Mouse (Mus musculus) ovary, postnatal 14 days (tissue): Measurements from ENCODE around the gene Nkg7.
"Not testable (repeated sequence)": the region's sequence is repeated elsewhere in the genome, so short reads cannot be mapped to it uniquely, and the experiment has no call there.

Experiments
- DNase-seq: peaks from one replicate; pipeline ENCODE4 v3.0.0; 2022; ENCODE audit warnings: low spot score

The Nkg7 gene

DNA sequence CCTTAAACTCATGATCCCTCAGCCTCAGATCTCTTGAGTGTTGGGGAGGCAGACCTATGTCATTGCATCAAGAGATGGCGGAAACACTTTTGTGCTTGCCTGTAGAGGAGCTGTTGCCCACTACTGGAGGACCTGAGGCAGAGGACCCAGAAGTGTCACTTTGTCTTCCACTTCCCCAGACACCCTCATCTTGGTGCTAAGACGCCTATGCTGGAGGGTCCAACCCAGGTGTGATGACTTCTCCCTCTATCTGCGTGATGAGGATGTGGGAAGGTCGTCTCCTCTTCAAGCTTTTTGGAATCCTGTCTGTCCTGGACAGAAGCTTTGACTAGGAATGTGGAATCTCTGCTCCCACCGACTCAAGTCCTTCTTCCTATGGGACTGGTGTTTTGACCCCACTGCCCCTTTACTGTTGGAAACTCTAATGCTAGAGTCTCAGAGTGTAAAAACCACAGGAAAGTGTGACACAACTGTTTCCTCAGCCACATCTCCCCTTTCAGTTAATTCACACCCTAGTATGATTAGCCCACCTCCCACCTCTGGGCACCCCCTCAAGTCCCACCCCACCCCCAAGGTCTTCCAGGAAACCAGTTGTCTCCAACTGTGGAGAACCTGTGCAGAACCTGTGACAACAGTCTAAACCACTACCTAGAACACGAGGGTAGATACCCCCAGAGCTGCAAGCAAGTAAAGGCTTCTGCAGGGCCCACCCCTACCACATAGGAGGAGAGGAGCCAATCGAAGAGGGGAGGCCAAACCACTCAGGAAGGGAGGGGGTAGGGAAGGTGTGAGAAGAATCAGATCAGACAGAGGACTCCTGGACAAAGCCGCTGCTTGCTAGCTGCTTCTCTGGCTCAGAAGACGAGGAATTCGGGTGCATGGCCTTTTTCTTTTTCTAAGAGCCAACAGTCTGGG, at the start of gene Nkg7:
Nkg7 (plus strand) TSS at position 733 of the 915 bp plus-strand sequence.
- no peak for DNase-seq

DNA sequence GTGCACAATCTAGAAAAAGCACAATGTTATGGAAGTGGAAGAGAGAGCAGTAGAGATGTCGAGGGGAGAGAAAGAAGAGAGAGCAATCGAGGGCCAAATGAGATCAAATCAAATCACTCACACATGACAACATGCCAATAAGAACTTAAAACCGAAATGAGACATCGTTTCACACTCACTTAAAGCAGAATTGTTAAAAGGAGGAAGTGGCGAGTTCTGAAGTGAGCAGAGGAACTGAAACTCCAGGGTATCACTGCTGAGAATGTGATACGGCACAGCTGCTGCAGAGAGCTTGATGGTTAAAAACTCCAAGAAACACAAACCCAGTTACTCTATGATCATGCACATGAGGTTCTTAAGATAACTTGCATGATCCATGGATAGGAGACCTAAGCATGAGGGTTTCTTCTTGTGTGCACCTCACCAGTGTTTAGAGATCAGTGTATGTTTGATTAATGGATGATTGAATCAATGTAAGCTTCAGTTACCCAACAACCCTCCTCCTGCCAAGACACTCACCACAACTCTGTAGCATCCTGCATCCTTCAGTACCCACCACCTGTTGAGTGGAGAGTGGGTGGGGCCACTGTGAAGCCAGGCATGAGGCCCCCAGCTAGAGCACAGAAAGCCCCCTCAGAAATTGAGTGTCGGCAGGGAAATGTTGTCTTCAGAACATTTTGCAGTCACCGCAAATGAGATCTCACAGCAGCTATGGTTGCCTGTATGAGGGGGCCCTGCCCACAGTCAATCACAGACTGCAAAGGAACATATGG, 44.3 kb upstream of the Nkg7 start:
- DNase-seq, result no peak

DNA sequence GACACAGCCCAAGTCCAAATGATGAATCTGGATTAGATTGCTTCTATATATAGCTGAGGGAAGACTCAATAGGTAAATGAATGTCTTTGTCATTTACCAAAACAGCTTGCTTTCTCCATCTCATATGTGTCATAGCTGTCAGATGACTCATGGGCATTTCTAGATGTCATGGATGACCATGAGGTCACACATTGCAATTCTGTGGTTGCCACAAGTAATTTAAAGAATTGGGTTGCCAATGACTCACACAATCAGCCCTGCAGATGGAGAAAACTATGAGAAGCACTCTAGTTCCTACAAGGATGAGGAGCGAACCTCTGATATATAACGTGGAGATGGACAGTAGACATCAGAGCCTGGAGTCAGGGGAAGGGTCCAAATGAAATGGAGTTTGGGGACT, 37.4 kb upstream of the Nkg7 start:
- DNase-seq, result no peak

DNA sequence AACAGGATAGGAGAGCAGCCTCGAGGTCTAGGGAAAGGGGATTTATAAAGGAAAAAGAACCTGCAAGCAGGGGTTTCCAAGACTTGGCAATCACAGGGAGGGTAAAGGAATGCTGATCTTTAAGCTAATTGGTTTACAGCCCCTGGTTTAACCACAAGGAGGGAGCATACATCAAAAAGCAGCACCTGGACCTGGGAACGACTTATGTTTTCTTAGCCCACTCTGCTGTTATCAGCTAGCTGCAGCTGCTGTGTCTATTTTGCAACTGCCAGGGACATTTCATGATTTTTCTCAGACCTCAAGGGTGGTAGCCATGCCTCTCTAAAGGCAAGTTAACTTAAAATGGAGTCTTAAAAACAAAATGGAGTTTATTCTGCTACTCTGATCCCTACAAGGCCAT, 34.2 kb upstream of the Nkg7 start:
- no peak for DNase-seq

- no peak for DNase-seq
These were observed 29.3 kb upstream of the Nkg7 start for GRCm38 (mm10) chr7:43407573-43407972.

DNA sequence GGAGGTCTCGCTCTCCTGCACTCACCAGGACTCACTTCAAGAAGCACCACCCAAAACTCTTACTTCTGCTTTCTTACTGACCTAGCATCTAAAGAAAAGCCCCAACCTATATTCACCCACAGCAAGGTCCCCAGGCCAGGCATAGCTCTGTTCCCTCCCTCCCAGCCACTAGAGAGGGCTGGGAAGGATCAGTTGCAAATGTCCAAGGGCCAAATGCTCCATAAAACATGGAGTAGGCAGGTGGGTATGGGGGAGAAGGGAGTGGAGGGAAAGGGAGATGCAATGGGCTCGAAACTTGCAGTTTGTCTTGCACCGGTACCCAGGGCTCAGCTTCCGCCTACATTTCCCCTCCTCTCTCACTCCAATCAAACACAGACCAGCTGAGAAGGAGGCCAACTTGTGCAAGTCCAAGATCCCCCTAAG, 28.7 kb upstream of the Nkg7 start, which contains the start of gene Siglecg:
Siglecg (plus strand) TSS at position 74 of the 423 bp plus-strand sequence.
- no peak for DNase-seq

DNA sequence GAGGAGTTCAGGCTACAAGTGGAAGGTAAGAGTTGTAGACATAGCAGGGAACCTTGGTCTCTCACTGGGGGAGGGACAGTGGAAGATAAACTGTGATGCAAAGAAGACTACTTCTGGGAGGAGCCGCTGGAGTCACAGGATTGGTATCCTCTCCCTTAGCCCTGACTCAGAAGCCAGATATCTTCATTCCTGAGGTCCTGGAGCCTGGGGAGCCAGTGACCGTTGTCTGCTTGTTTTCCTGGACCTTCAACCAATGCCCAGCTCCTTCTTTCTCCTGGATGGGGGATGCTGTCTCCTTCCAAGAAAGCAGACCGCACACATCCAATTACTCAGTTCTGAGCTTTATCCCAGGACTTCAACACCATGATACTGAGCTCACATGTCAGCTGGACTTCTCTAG, 27.8 kb upstream of the Nkg7 start:
- DNase-seq, result no peak

DNA sequence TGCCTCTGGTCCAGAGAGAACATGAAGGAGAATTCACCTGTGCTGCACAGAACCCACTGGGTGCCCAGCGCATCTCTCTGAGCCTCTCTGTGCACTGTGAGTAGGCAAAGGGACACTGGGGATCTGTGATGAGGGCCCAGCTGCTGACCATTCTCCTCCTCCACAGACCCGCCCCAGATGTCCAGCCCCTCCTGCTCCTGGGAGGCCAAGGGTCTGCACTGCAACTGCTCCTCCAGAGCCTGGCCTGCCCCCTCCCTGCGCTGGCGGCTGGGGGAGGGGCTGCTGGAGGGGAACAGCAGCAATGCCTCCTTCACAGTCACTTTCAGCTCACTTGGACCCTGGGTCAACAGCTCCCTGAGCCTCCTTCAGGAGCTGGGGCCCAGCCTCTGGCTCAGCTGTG, 25.1 kb upstream of the Nkg7 start:
- not testable (repeated sequence) for DNase-seq

DNA sequence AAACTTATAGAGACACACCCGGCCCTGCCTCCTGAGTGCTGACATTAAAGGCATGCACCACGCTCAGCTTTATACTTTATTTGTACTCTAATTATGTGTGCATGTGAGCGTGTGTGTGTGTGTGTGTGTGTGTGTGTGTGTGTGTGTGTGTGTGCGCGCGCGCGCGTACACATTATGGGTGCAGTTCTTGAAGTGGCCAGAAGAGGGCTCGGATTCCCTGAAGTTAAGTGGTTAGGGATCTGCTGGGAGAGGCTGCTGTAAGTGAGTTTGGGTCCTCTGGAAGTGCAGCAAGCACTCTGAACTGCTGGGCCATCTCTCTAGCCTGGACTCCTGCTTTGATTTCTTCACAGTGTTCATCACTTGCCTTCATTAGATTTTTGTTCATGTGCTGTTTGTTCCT, 19.6 kb upstream of the Nkg7 start:
- DNase-seq, result no peak

DNA sequence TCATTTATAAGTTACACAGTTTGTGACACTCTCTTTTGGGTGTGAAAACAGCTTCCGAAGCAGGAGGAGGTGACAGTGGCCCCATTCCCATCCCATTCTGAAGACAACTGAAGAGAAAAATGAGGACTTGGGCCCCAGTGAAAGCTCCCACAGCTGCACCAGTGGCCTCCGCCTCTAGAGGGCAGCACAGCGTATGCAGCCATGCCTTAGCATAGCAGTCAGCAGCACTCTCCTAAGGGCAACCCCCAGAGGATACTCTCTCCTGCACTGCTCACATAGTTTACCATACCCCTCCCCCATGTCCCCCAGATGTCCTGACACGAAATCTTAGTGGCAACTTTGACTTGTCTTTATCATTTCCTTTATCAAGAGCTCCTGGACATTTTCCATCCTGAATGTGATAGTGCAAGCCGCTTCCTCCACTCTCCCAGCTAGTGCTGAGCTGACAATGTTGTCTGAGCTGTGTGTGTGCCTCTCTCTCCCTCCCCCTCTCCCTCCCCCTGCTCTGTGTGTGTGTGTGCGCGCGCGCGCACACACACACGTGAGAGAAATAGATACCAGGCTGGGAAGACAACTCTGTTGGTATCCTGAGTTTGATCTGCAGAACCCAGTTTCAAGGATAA, 13.8 kb upstream of the Nkg7 start:
- DNase-seq, result peak; percentile 79

GRCm38 (mm10) chr7:43423991-43424625, 12.8 kb upstream of the Nkg7 start:
- DNase-seq, result no peak

DNA sequence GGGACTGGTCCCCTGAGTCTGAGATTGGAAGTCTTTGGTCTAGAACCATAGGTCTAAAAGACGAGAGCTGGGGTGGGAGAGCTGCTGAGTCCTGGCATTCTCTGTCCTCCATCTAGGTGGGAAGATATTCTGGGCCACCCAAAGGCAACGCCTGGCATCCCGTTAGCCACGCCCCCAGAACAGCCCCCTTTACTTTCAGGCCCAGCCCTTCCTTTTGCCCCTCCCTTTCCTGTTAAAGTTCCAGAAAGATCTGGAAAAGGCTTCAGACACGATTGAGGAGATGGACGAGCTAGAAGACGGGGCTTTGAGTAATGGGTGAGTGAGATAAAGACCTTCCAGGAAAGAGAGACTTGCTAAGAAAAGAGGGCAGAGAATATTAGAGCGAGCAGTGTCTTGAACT, 9.5 kb upstream of the Nkg7 start, which contains the start of gene Lim2:
Lim2 (plus strand) TSS at position 265 of the 400 bp plus-strand sequence.
- no peak for DNase-seq

DNA sequence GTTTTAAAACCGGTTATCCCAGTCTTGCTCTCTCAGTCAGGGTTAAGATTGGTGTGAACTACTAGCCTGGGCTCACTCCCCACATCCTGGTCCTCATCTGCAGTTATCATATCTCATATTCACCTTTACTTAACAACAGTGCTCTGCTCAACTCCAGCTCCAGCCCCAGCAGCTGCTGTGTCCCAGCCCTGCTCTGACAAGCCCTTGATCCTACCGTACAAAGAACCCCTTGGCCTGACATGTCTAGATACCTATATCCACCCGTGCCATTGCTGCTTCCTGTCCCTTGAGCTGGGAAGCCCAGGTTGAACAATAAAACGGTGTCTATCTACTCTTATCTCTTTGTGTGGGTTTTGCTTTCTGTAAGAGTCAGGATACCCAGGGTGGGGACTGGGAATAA, 7.4 kb upstream of the Nkg7 start:
- no peak for DNase-seq

- no peak for DNase-seq
These were observed 4.0 kb upstream of the Nkg7 start for GRCm38 (mm10) chr7:43432891-43433290.

GRCm38 (mm10) chr7:43434676-43435075, 2.2 kb upstream of the Nkg7 start:
- no peak for DNase-seq

GRCm38 (mm10) chr7:43438611-43439010, 1.7 kb downstream of the Nkg7 start:
- no peak for DNase-seq

DNA sequence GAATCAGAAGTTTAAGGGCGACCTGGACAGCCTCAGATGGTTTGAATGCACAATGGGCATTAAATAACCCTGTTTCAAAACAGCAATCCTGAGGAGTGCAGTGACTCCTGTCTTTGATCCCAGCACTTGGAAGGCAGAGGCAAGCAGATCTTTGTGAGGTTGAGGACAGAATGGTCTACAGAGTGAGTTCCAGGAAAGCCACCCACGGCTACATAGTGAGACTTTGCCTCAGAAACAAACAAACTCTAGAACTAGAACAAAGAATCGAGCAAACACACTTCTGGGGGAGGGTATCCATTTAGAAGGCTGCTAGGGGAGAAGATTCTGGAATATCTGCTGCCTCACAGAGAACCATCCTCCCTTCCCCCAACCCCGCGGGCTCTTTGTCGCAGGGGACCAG, 3.6 kb downstream of the Nkg7 start, which contains the start of gene Cldnd2:
Cldnd2 (plus strand) TSS at position 301 of the 400 bp plus-strand sequence.
- DNase-seq, result no peak

DNA sequence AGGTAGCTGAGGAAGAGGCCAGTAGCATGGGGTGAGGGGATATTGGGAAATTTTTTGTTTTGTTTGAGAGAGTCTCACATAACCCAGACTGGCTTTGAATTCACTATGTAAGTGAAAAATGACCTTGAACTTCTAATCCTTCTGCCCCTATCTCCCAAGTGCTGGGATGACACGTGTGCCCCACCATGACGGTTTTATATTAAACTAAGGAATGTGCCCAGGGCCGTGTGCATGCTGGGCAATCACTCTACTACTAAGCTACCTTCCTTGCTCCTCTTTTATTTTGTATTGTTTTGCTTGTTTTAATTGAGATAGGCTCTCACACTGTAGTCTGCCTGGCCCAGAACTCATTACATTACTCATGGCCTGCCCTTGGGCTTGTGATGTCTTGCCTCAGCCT, 4.2 kb downstream of the Nkg7 start:
- DNase-seq, result no peak

GRCm38 (mm10) chr7:43442684-43443083, 5.8 kb downstream of the Nkg7 start:
- no peak for DNase-seq

- peak; percentile 67 for DNase-seq
These were observed 6.4 kb downstream of the Nkg7 start for GRCm38 (mm10) chr7:43443126-43443916.

DNA sequence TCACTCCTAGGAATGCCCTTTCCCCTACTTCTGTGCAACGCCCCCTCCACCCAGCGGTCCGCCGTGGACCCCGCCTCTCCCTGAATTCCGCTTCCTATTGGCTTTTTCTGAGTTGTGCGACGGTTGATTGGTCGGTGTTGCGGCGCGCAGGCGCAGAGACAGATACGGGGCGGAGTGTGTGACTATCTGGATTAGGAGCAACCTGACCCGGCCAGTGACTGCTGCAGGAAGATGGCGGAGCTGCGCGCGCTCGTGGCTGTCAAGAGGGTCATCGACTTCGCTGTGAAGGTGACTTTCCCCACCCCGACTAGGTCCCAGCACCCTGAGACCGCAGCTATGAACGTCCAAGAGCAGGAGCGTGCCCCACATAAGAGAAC, 7.0 kb downstream of the Nkg7 start, which contains the start of the genes Etfb and Gm45233:
Etfb (plus strand) TSS at position 167 of the 377 bp plus-strand sequence.
Gm45233 (plus strand) TSS at position 212 of the 377 bp plus-strand sequence.
- peak; percentile 86 for DNase-seq
